9 mouse cellular contexts compared by ENCODE assay signal in the genomic region with DNA sequence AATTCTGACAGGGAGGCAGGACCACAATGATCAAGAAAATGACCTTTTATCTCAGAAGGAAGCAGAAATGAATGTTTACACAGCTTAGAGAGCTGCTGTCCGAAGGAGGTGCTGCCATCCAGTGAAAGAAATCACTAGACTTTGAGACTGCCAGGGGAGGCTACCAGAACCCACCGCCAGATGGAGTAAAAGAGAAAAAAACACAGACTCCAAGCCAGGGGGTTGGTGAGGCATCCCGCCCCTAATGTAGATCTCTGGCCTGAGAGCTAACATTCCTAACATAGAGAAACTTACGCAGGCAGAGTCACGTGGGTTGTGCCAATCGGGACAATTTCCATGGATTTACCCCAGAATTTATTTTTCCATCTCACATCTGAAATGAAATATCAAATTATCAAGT. TPM values are rescaled to one million over a fixed set of nuclear protein-coding genes. Genes with fewer than 3 reads are reported as not detected.
A peak's percentile ranks its signal among the peaks of the same experiment; 100 is the strongest.
DNase-seq lines count a peak whose midpoint lies in the region; ATAC-seq lines count a peak whose summit lies in the region.
"Had no signal": no experiment of that assay in that cellular context is flagged by ENCODE, and none has a peak within 500 bp of the region (broad histone marks: within the 10 kb centered on the region; RNA-seq: fewer than 3 reads in every experiment).

No protein-coding gene starts in this region.

- no peak overlapping the region for H3K4me2 ChIP-seq in forebrain, embryonic 12.5 days
- no peak overlapping the region for H3K4me2 ChIP-seq in lung, embryonic 15.5 days

- H3K4me1 ChIP-seq in forebrain, embryonic 10.5 days, result no peaks in the 10 kb centered on the region; the same call in 1 of the 2 replicates
- H3K4me1 ChIP-seq in forebrain, embryonic 12.5 days, result no peaks in the 10 kb centered on the region
- H3K4me1 ChIP-seq in lung, embryonic 15.5 days, result no peaks in the 10 kb centered on the region

- no peaks in the 10 kb centered on the region for H3K27me3 ChIP-seq in forebrain, embryonic 10.5 days (ENCODE audit: poor library complexity, severe bottlenecking)
- H3K27me3 ChIP-seq in forebrain, embryonic 12.5 days, result no peaks in the 10 kb centered on the region
- no peaks in the 10 kb centered on the region for H3K27me3 ChIP-seq in lung, embryonic 15.5 days
- H3K27me3 ChIP-seq: megakaryocyte, embryonic 14.5 days had no signal

- DNase-seq in forebrain, embryonic 10.5 days (ENCODE audit: extremely low spot score, low spot score), result peak; percentile 24
- DNase-seq in lung, postnatal 25 days (ENCODE audit: low spot score), result no peak
- DNase-seq in embryo, embryonic 10 days (ENCODE audit: low spot score), result peak; percentile 57
- DNase-seq in kidney, postnatal 10 days, result peak; percentile 69
- peak; percentile 71 for DNase-seq in retina, embryonic 14.5 days (ENCODE audit: low spot score)
- no peak for DNase-seq in urinary bladder, postnatal 10 days (ENCODE audit: low spot score)

- H3K36me3 ChIP-seq in forebrain, embryonic 10.5 days (replicated peaks), result no peaks in the 10 kb centered on the region
- H3K36me3 ChIP-seq in forebrain, embryonic 12.5 days (replicated peaks), result no peaks in the 10 kb centered on the region
- H3K36me3 ChIP-seq in lung, embryonic 15.5 days, result no peaks in the 10 kb centered on the region

- no peak for ATAC-seq in forebrain, embryonic 12.5 days (ENCODE audit: low FRiP score)
- peak; percentile 52; the same call in 1 of the 2 replicates for ATAC-seq in lung, embryonic 15.5 days (ENCODE audit: borderline replicate concordance, extremely low read depth, low FRiP score, low TSS enrichment)

- H3K9me3 ChIP-seq in forebrain, embryonic 10.5 days, result no peaks in the 10 kb centered on the region
- H3K9me3 ChIP-seq in forebrain, embryonic 12.5 days, result no peaks in the 10 kb centered on the region
- H3K9me3 ChIP-seq in lung, embryonic 15.5 days, result no peaks in the 10 kb centered on the region
- H3K9me3 ChIP-seq: megakaryocyte, embryonic 14.5 days had no signal

- H3K27ac ChIP-seq in forebrain, embryonic 10.5 days, result no peak overlapping the region
- H3K27ac ChIP-seq in forebrain, embryonic 12.5 days, result no peak overlapping the region
- no peak overlapping the region for H3K27ac ChIP-seq in lung, embryonic 15.5 days

- WGBS in forebrain, embryonic 10.5 days, result 49% methylated on average over 6 of the region's 6 CpGs
- WGBS in forebrain, embryonic 12.5 days, result 58% methylated on average over 6 of the region's 6 CpGs
- WGBS in lung, embryonic 15.5 days, result 19% methylated on average over 6 of the region's 6 CpGs

- no peak overlapping the region for H3K9ac ChIP-seq in forebrain, embryonic 12.5 days
- no peak overlapping the region for H3K9ac ChIP-seq in lung, embryonic 15.5 days

- no peak overlapping the region for H3K4me3 ChIP-seq in forebrain, embryonic 10.5 days
- H3K4me3 ChIP-seq in forebrain, embryonic 12.5 days (replicated peaks), result no peak overlapping the region
- H3K4me3 ChIP-seq in lung, embryonic 15.5 days, result no peak overlapping the region
- H3K4me3 ChIP-seq: megakaryocyte, embryonic 14.5 days had no signal

RNA-seq across cellular contexts. Expression of gene Gsdme, which starts 45.4 kb away (rescaled TPM):
- 57.2 and 59.1 TPM in 2 replicates for polyA plus RNA-seq in forebrain, embryonic 10.5 days (2016; fragmentation: Nextera tagmentation; extraction: Ambion mirVana)
- 50.7 and 56.9 TPM in 2 replicates for polyA plus RNA-seq in forebrain, embryonic 12.5 days (2016; fragmentation: Nextera tagmentation; extraction: Ambion mirVana)
- 34.4 and 36.0 TPM in 2 replicates for polyA plus RNA-seq in lung, embryonic 15.5 days (2015; fragmentation: Nextera tagmentation; extraction: Ambion mirVana)

Comparison
In these comparisons a context has a peak if more than half of its experiments do, and no peak if none do; other contexts are left out.
1. DNase-seq: peak in forebrain, embryonic 10.5 days (single experiment), embryo, embryonic 10 days (single experiment), kidney, postnatal 10 days (single experiment) and retina, embryonic 14.5 days (single experiment); none in lung, postnatal 25 days (single experiment) and urinary bladder, postnatal 10 days (single experiment).